17 mouse cellular contexts compared by ENCODE assay signal in the genomic region with DNA sequence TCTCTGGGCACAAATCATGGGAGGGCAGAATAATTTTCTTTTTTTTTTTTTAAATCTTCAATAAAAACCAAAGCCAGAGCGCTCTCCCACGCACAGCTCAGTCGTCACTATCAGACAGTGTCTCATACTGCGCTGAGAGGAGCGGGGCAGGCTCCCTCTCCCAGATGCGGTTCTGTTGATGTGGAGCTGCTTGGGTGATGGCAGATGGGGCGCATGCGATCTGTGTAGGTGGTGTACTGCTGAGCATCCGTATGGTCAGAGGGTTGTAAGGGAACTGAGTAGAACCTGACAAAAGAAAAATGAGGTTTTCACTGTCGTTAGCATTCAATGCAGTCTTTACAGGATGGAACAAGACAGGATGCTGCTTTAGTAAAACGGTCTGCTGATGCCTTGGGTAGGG. TPM values are rescaled to one million over a fixed set of nuclear protein-coding genes. Genes with fewer than 3 reads are reported as not detected.
DNase-seq lines count a peak whose midpoint lies in the region; ATAC-seq and TF ChIP-seq lines count a peak whose summit lies in the region.
"Had no signal": no experiment of that assay in that cellular context is flagged by ENCODE, and none has a peak within 500 bp of the region (broad histone marks: within the 10 kb centered on the region; RNA-seq: fewer than 3 reads in every experiment).

No protein-coding gene starts in this region.

- H3K4me3 ChIP-seq in layer of hippocampus, adult 2 months, result no peak overlapping the region
- no peak overlapping the region for H3K4me3 ChIP-seq in hindbrain, embryonic 16.5 days (ENCODE audit: low read length)
- H3K4me3 ChIP-seq: heart, adult 2 months; neural tube, embryonic 13.5 days had no signal

- 81% methylated on average over 11 of the region's 11 CpGs for WGBS in hindbrain, embryonic 16.5 days

- no peak overlapping the region for H3K4me2 ChIP-seq in hindbrain, embryonic 16.5 days (ENCODE audit: low read length)
- H3K4me2 ChIP-seq: liver, embryonic 11.5 days; neural tube, embryonic 13.5 days had no signal

- DNase-seq in right cerebral cortex, adult 18-20 months, result peak; percentile 88
- no peak for DNase-seq in right cerebral cortex, postnatal 4 days
- peak; percentile 78 to 90 for DNase-seq in layer of hippocampus, adult 2 months (ENCODE audit: low spot score in 2 of 2)
- peak; percentile 51 to 81 for DNase-seq in left cerebral cortex, adult 9 months (ENCODE audit: low spot score in 2 of 2)
- DNase-seq in lung, postnatal 36 days, result no peak
- DNase-seq in spleen, adult 18-20 months, result no peak
- DNase-seq: forebrain, postnatal 0 days; heart, adult 2 months; heart, postnatal 36 days; kidney, postnatal 36 days; lung, postnatal 4 days; midbrain, embryonic 14.5 days; thymus, postnatal 4 days had no signal

- no peak for TF ChIP-seq CTCF in layer of hippocampus, adult 2 months (conservative IDR thresholded peaks at IDR 0.05)

- no peaks in the 10 kb centered on the region for H3K4me1 ChIP-seq in hindbrain, embryonic 16.5 days (ENCODE audit: control insufficient read depth, insufficient read depth, low read depth, low read length)
- H3K4me1 ChIP-seq: neural tube, embryonic 13.5 days had no signal

- H3K27ac ChIP-seq in layer of hippocampus, adult 2 months, result peak overlapping the region; percentile 73
- no peak overlapping the region for H3K27ac ChIP-seq in hindbrain, embryonic 16.5 days (ENCODE audit: low read depth, low read length)
- H3K27ac ChIP-seq: heart, adult 2 months; neural tube, embryonic 13.5 days had no signal

- no peaks in the 10 kb centered on the region for H3K9me3 ChIP-seq in hindbrain, embryonic 16.5 days (ENCODE audit: control insufficient read depth, low read length)
- H3K9me3 ChIP-seq: neural tube, embryonic 13.5 days had no signal

- no peak overlapping the region for H3K9ac ChIP-seq in hindbrain, embryonic 16.5 days (ENCODE audit: low read depth, low read length)
- H3K9ac ChIP-seq: forebrain, postnatal 0 days; neural tube, embryonic 13.5 days had no signal

- H3K27me3 ChIP-seq in hindbrain, embryonic 16.5 days (replicated peaks; ENCODE audit: control insufficient read depth, insufficient read depth, low read length), result no peaks in the 10 kb centered on the region
- H3K27me3 ChIP-seq: neural tube, embryonic 13.5 days had no signal

- no peak for ATAC-seq in megakaryocyte progenitor cell, adult 5-6 weeks (replicated peaks; ENCODE audit: poor library complexity)
- no peak for ATAC-seq in hindbrain, embryonic 16.5 days
- ATAC-seq: forebrain, postnatal 0 days had no signal

- H3K36me3 ChIP-seq in hindbrain, embryonic 16.5 days (ENCODE audit: control insufficient read depth, insufficient read depth, low read length), result peaks cover 54% of the 10 kb centered on the region

RNA-seq across cellular contexts. Expression of a gene that starts 36.5 kb away (rescaled TPM):
- total RNA-seq in layer of hippocampus, adult 2 months (2021), result 10 to 100 TPM; 87.3 to 91.7 TPM
- total RNA-seq in megakaryocyte progenitor cell, adult 5-6 weeks (2015), result 7.1 and 8.5 TPM in 2 replicates
- total RNA-seq in megakaryocyte progenitor cell, adult 5-6 weeks (2017), result 12.2 and 14.0 TPM in 2 replicates
- 41.6 and 42.3 TPM in 2 replicates for polyA plus RNA-seq in hindbrain, embryonic 16.5 days (2015; fragmentation: Nextera tagmentation; extraction: Ambion mirVana)

RNA-seq across cellular contexts. Expression of a gene that starts 36.6 kb away (rescaled TPM):
- total RNA-seq in layer of hippocampus, adult 2 months (2021), result 10 to 100 TPM; 12.1 to 13.1 TPM
- 7.4 and 8.9 TPM in 2 replicates for total RNA-seq in megakaryocyte progenitor cell, adult 5-6 weeks (2015)
- 5.1 and 9.3 TPM in 2 replicates for total RNA-seq in megakaryocyte progenitor cell, adult 5-6 weeks (2017)
- 18.4 and 21.9 TPM in 2 replicates for polyA plus RNA-seq in hindbrain, embryonic 16.5 days (2015; fragmentation: Nextera tagmentation; extraction: Ambion mirVana)

Comparison
In these comparisons a context has a peak if more than half of its experiments do, and no peak if none do; other contexts are left out.
1. DNase-seq: peak in right cerebral cortex, adult 18-20 months (single experiment), layer of hippocampus, adult 2 months (2 of 2) and left cerebral cortex, adult 9 months (2 of 2); none in right cerebral cortex, postnatal 4 days (single experiment), lung, postnatal 36 days (single experiment) and spleen, adult 18-20 months (0 of 2).
2. RNA of a gene that starts 36.5 kb away (total RNA-seq): 87.3 to 91.7 TPM in layer of hippocampus, adult 2 months; 7.1 to 14.0 TPM in megakaryocyte progenitor cell, adult 5-6 weeks; every median in the first group is over 4 times any median in the second.